Mouse (Mus musculus): ENCODE measurements around the gene A230072I06Rik. TPM values are rescaled to one million over a fixed set of nuclear protein-coding genes. Genes with fewer than 3 reads are reported as not detected.

The A230072I06Rik gene
- total RNA-seq (2014; rRNA removed) (0.15 and 0.48 TPM in 2 replicates), polyA plus RNA-seq (2015; fragmentation: Nextera tagmentation; extraction: Ambion mirVana) (not detected in 2 replicates)

DNA sequence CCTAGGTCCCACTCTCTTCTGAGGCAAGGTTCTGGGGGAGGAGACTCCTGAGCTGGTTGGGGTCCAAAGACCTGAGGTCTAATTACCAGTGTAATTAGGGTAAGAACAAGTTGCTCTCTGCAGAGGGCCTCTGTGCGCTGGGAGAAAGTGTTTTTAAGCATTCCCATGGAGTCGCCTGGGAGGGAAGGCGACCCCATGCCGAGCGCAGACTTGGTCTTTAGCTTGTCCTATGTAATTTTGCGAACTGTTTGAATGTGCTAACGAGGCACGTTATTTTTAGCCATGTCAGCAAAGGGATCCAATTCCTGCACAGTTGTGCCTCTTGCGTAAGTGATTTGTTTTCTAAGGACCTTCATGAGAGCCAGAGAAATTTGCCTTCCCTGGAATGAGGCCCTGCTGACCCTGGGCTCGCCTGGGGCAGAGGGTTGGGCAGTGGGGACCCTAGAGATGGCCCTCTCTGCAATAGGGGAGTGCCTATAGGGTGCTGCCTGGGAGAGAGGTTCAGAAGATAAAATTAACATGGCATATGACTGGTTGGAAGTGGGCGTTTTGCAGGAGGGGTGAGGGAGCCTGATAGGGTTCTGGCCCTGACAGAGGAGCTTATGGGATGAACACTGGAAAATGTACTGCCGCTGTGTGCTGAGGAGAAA, at the start of gene A230072I06Rik:
A230072I06Rik (plus strand) TSS at position 157 of the 650 bp plus-strand sequence.
- Histone ChIP-seq H3K9me3 (ENCODE audit: low read length) (no peaks in the 10 kb centered on the region), H3K4me3 (ENCODE audit: low read depth, low read length) (no peak within 1 kb of the TSS), H3K36me3 (ENCODE audit: insufficient read depth) (no peaks in the 10 kb centered on the region), H3K4me1 (ENCODE audit: insufficient read depth) (peaks cover 8% of the 10 kb centered on the region), H3K4me2 (ENCODE audit: low read depth) (no peak within 1 kb of the TSS), H3K9ac (no peak within 1 kb of the TSS), H3K27me3 (ENCODE audit: insufficient read depth, low read length) (no peaks in the 10 kb centered on the region), H3K27ac (ENCODE audit: low read depth, low read length) (no peak within 1 kb of the TSS)
- DNase-seq, result peak; percentile 41
- WGBS, result 21% methylated on average over 12 of the region's 12 CpGs
- peak; percentile 53 for ATAC-seq
- TF ChIP-seq CTCF (IDR thresholded peaks at IDR 0.05; ENCODE audit: low read depth), result no peak

DNA sequence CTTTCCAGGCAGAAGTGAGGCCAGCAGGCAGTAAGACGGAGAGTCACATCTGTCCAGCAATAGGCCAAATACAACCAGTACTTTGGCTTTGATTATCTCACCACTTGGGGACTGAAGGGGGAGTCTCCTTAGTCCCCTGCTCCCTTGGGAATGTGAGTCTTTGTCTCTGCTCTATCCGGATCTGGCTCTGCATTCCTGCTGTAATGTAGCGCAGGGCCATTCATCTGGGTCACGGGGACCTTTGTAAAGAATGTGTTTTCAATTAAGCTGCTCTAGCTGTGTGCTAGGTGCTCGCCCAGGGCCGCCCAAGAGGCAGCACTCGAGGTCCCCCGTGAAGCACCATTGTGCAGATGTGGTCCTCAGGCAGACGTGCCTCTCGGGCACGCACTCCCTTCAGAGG, 44.6 kb upstream of the A230072I06Rik start:
- Histone ChIP-seq H3K27ac (ENCODE audit: low read depth, low read length) (no peak overlapping the region), H3K9me3 (ENCODE audit: low read length) (no peaks in the 10 kb centered on the region), H3K36me3 (ENCODE audit: insufficient read depth) (no peaks in the 10 kb centered on the region), H3K4me3 (ENCODE audit: low read depth, low read length) (no peak overlapping the region), H3K27me3 (ENCODE audit: insufficient read depth, low read length) (no peaks in the 10 kb centered on the region), H3K4me1 (ENCODE audit: insufficient read depth) (no peaks in the 10 kb centered on the region), H3K9ac (no peak overlapping the region), H3K4me2 (ENCODE audit: low read depth) (no peak overlapping the region)
- no peak for TF ChIP-seq CTCF (IDR thresholded peaks at IDR 0.05; ENCODE audit: low read depth)
- no peak for DNase-seq
- no peak for ATAC-seq
- WGBS, result 24% methylated on average over 11 of the region's 11 CpGs

DNA sequence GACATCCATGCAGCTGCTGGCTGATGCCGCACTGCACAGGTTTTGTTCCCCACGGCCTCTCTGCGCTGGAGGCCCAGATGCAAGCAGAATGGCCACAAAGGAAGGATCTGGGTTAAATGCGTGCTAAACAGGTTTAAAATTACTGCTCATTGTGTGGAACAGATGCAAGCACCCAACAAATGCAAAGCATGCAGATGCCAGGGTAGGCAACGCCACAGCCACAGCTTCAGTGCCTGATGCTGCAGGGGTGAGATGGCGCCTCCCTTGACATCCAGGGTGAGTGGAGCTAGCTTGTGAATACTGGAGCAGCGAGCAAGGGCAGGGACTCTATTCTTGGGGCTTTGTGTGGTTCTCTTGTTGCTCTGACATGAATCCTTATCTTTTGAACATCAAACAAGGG, 39.8 kb upstream of the A230072I06Rik start:
- ATAC-seq (peak; percentile 40; the same call in 1 of the 2 replicates), DNase-seq (no peak)
- Histone ChIP-seq H3K27me3 (ENCODE audit: insufficient read depth, low read length) (no peaks in the 10 kb centered on the region), H3K9ac (no peak overlapping the region), H3K4me3 (ENCODE audit: low read depth, low read length) (no peak overlapping the region), H3K4me1 (ENCODE audit: insufficient read depth) (no peaks in the 10 kb centered on the region), H3K9me3 (ENCODE audit: low read length) (no peaks in the 10 kb centered on the region), H3K4me2 (ENCODE audit: low read depth) (no peak overlapping the region), H3K27ac (ENCODE audit: low read depth, low read length) (no peak overlapping the region), H3K36me3 (ENCODE audit: insufficient read depth) (no peaks in the 10 kb centered on the region)
- WGBS, result 62% methylated on average over 7 of the region's 7 CpGs
- no peak for TF ChIP-seq CTCF (IDR thresholded peaks at IDR 0.05; ENCODE audit: low read depth)

DNA sequence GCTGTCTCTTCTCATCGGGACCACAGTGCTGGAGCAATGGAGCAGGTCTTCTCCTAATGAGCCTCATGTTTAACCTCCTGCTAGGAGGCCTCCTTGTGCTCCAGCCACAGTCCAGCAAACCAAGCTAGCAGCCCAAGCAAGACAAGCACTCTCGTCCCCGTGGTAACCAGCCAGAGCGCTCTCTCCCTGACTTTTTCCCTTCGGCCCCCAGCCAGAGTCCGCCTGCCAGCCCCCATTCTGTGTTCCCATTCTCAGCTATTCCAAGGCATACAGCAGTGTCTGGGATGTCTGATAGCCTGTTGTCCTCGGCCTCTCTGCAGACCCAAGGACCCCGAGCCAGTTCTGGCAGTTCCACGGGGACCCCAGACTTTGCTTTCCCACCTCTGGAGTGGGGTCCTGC, 38.5 kb upstream of the A230072I06Rik start:
- H3K4me1 ChIP-seq (ENCODE audit: insufficient read depth), result no peaks in the 10 kb centered on the region
- H3K4me3 ChIP-seq (ENCODE audit: low read depth, low read length), result no peak overlapping the region
- H3K27ac ChIP-seq (ENCODE audit: low read depth, low read length), result no peak overlapping the region
- H3K9me3 ChIP-seq (ENCODE audit: low read length), result no peaks in the 10 kb centered on the region
- no peaks in the 10 kb centered on the region for H3K36me3 ChIP-seq (ENCODE audit: insufficient read depth)
- H3K4me2 ChIP-seq (ENCODE audit: low read depth), result no peak overlapping the region
- no peak for ATAC-seq
- no peak for TF ChIP-seq CTCF (IDR thresholded peaks at IDR 0.05; ENCODE audit: low read depth)
- no peak for DNase-seq
- no peaks in the 10 kb centered on the region for H3K27me3 ChIP-seq (ENCODE audit: insufficient read depth, low read length)
- no peak overlapping the region for H3K9ac ChIP-seq
- 49% methylated on average over 9 of the region's 9 CpGs for WGBS

DNA sequence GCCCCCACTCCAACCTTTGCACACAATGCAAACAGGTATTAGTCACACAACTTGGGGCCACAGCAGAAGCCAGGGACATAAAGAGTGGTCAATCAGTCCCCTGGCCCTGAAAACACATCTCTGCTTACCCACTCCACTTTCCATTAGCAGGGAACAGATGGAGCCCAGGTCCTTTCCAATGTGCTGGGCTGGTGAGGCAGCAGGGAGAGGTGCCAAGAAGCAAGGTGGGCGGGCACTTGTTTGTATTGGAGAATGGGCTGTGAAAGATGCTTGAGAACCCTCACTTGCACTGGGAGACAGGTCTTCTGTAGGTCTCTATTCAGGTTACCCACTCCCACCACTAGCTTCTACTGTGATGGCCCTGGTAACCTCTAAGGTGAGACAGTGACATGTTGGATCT, 34.9 kb upstream of the A230072I06Rik start:
- no peaks in the 10 kb centered on the region for H3K9me3 ChIP-seq (ENCODE audit: low read length)
- H3K9ac ChIP-seq, result no peak overlapping the region
- ATAC-seq, result no peak
- no peaks in the 10 kb centered on the region; the same call in 1 of the 2 replicates for H3K4me1 ChIP-seq (ENCODE audit: insufficient read depth)
- no peak overlapping the region for H3K4me3 ChIP-seq (ENCODE audit: low read depth, low read length)
- no peak overlapping the region for H3K4me2 ChIP-seq (ENCODE audit: low read depth)
- no peak for TF ChIP-seq CTCF (IDR thresholded peaks at IDR 0.05; ENCODE audit: low read depth)
- H3K36me3 ChIP-seq (ENCODE audit: insufficient read depth), result no peaks in the 10 kb centered on the region
- 77% methylated on average over 1 of the region's 1 CpGs for WGBS
- no peak for DNase-seq
- no peak overlapping the region for H3K27ac ChIP-seq (ENCODE audit: low read depth, low read length)
- H3K27me3 ChIP-seq (ENCODE audit: insufficient read depth, low read length), result no peaks in the 10 kb centered on the region

DNA sequence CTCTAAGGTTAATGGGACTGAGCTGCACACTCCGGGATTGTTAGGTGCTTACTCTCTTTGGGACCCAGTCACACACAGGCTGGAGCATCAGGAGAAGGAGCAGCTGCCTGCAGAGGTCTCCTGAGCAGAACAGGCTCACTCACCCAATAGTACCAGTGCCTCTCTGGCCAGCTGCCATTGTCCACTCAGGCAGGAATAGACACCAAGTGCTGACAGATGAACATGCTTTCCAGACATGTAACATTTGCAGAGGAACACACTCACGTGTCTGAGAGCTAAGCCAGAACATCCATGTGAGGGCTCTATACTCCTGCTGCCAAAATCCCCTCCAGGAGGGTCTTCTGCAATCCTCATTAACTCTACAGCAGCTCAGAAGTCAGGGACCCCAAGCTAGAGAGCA, 18.7 kb upstream of the A230072I06Rik start:
- no peaks in the 10 kb centered on the region for H3K4me1 ChIP-seq (ENCODE audit: insufficient read depth)
- H3K27ac ChIP-seq (ENCODE audit: low read depth, low read length), result no peak overlapping the region
- H3K4me3 ChIP-seq (ENCODE audit: low read depth, low read length), result no peak overlapping the region
- H3K36me3 ChIP-seq (ENCODE audit: insufficient read depth), result no peaks in the 10 kb centered on the region
- 87% methylated on average over 2 of the region's 2 CpGs for WGBS
- no peak overlapping the region for H3K9ac ChIP-seq
- no peak overlapping the region for H3K4me2 ChIP-seq (ENCODE audit: low read depth)
- H3K27me3 ChIP-seq (ENCODE audit: insufficient read depth, low read length), result no peaks in the 10 kb centered on the region
- DNase-seq, result no peak
- no peak for ATAC-seq
- no peaks in the 10 kb centered on the region for H3K9me3 ChIP-seq (ENCODE audit: low read length)
- no peak for TF ChIP-seq CTCF (IDR thresholded peaks at IDR 0.05; ENCODE audit: low read depth)

DNA sequence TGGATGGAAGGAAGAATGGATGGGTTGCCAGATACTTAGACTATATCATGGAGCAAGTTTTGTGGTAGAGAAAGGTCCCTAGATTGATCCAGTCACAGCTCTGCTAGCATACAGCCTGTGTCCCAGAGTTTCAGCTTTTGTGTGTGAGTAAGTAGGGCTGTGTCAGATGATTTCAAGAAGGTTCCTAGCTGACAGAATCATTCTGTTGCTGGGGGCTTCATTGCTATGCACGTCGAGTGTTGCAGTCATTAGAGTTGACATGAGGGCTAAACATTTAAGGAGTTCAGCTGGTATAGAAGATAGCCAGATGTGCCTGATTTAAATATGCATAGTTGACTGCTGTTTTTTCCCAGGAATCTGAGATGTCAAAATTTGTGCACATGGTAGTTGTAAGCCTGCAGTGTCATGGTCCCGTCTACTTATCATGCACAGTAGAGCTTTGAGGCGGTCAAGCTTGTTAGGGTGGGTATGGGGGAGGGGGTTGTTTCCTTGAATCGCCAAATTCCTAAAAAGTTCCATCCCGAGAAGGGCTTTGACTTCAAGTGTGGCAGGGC, 18.1 kb upstream of the A230072I06Rik start:
- Histone ChIP-seq H3K9ac (no peak overlapping the region), H3K27me3 (ENCODE audit: insufficient read depth, low read length) (no peaks in the 10 kb centered on the region), H3K27ac (ENCODE audit: low read depth, low read length) (no peak overlapping the region), H3K4me3 (ENCODE audit: low read depth, low read length) (no peak overlapping the region), H3K36me3 (ENCODE audit: insufficient read depth) (no peaks in the 10 kb centered on the region), H3K4me2 (ENCODE audit: low read depth) (no peak overlapping the region), H3K9me3 (ENCODE audit: low read length) (no peaks in the 10 kb centered on the region), H3K4me1 (ENCODE audit: insufficient read depth) (no peaks in the 10 kb centered on the region)
- 76% methylated on average over 6 of the region's 6 CpGs for WGBS
- no peak for TF ChIP-seq CTCF (IDR thresholded peaks at IDR 0.05; ENCODE audit: low read depth)
- DNase-seq (no peak), ATAC-seq (no peak)
